Mouse (Mus musculus) hindbrain, embryonic 13.5 days (tissue): Measurements from ENCODE around the gene Acot4. TPM values are rescaled to one million over a fixed set of nuclear protein-coding genes. Genes with fewer than 3 reads are reported as not detected.
"Not testable (repeated sequence)": the region's sequence is repeated elsewhere in the genome, so short reads cannot be mapped to it uniquely, and the experiment has no call there.

Experiments used
- ATAC-seq: fragments of 200-750 bp; cut with Nextera tagmentation; 2 replicates; pipeline ENCODE4 v1.8.0; 2017; ENCODE audit warnings: moderate TSS enrichment; ENCODE audit not compliant: low FRiP score
- H3K27ac ChIP-seq: fragments of 300-500 bp; sonication (generic); 2 replicates; pipeline ENCODE4 v1.5.1; 2015; ENCODE audit warnings: inconsistent platforms, mild to moderate bottlenecking, moderate library complexity
- H3K27me3 ChIP-seq: fragments of 300-500 bp; sonication (generic); 2 replicates; pipeline ENCODE4 v1.6.1; 2015; ENCODE audit warnings: mild to moderate bottlenecking, inconsistent platforms
- H3K36me3 ChIP-seq: fragments of 300-500 bp; sonication (generic); 2 replicates; pipeline ENCODE4 v1.6.1; 2015; ENCODE audit warnings: mild to moderate bottlenecking, inconsistent platforms
- H3K4me1 ChIP-seq: fragments of 300-500 bp; sonication (generic); replicated peaks from 2 replicates; pipeline ENCODE4 v1.6.1; 2015; ENCODE audit warnings: inconsistent platforms
- H3K4me2 ChIP-seq: fragments of 300-500 bp; sonication (generic); 2 replicates; pipeline ENCODE4 v1.6.1; 2015; ENCODE audit warnings: inconsistent platforms, mild to moderate bottlenecking, moderate library complexity
- H3K4me3 ChIP-seq: fragments of 300-500 bp; sonication (generic); 2 replicates; pipeline ENCODE4 v1.5.1; 2015; ENCODE audit warnings: mild to moderate bottlenecking, inconsistent platforms
- H3K9ac ChIP-seq: fragments of 300-500 bp; sonication (generic); 2 replicates; pipeline ENCODE4 v1.6.1; 2015; ENCODE audit warnings: mild to moderate bottlenecking, inconsistent platforms
- H3K9me3 ChIP-seq: fragments of 300-500 bp; sonication (generic); 2 replicates; pipeline ENCODE4 v1.6.1; 2016; ENCODE audit warnings: inconsistent platforms
- whole genome bisulfite sequencing: fragments of 180-500 bp; shearing (Covaris S2); methylation state at CpG from one replicate; pipeline ENCODE4 v1.1.7; 2015; 5-methylcytosine and 5-hydroxymethylcytosine counted together
- polyA plus RNA-seq: library from polyadenylated mRNA; unstranded; fragments of >200 nt; fragmentation: Nextera tagmentation; extraction: Ambion mirVana; gene quantifications from 2 replicates; pipeline ENCODE4 v1.2.1, GENCODE M21; 2015

Gene Acot4
- polyA plus RNA-seq, 1 experiment from 2014 or later, result 0.09 TPM

DNA sequence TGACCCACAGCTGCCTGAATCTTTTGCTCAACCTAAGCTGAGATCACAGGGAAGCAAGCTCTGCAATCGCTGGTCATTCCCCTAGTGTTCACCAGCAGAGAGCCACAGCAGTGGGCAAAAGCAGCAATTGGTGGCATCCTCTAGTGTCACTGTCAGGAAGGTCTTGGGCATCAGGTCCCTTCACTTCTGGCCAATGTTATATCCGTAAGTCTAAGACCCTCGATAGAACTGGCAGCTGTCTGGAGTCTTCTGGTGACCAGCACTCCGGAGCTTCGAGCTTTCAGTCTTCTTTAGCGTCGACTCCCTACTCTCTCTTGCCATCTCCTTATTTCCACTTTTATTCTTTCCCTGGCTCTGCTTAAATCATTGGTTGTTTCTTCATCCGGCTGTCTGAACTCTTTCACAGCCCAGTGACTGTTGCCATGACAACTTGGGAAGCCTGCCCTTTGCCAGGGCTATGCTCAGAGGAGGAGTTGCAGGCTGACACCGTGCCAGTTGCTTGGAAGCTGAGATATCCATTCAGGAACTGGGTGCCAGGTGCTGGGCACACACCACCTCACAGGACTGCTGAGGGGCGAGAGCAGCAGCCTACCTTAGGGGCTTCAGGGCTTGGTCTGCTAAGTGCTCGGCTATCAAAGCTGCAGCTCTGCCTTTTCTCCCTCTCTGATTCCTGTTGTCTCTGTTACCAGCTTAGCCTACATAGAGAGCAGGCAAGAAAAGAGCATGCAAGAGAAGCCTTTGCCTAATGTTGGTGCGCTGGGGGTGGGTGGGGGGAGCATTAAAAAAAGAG is 26.7 kb upstream of the Acot4 start:
- H3K27me3 ChIP-seq, result no peaks in the 10 kb centered on the region
- H3K4me2 ChIP-seq, result peak overlapping the region; percentile 59
- WGBS, result 20% methylated on average over 12 of the region's 12 CpGs
- peak overlapping the region; percentile 48 for H3K4me3 ChIP-seq
- H3K9ac ChIP-seq, result peak overlapping the region; percentile 68
- peak; percentile 73 for ATAC-seq
- no peaks in the 10 kb centered on the region for H3K36me3 ChIP-seq
- peaks cover 41% of the 10 kb centered on the region for H3K4me1 ChIP-seq
- peak overlapping the region; percentile 79 for H3K27ac ChIP-seq
- no peaks in the 10 kb centered on the region for H3K9me3 ChIP-seq

DNA sequence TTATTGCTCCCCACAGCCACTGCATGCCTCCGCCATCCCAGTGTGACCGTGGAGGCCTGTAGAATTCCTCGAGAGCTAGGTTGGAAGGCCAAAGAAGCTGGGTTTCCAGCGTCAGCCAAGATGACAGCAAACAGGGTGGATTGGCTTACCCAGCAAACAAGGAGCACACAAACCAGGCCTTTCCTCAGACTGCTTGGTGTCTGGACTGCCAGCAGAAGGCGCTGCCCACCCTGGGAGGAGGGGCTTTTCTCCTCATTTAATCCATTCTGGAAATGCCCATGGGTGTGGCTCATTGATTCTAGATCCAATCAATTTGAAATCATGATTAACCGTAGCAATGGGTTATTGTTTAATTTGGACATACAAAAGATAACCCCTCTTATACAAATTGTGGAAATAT is 25.0 kb upstream of the Acot4 start:
- no peaks in the 10 kb centered on the region for H3K27me3 ChIP-seq
- H3K9me3 ChIP-seq, result no peaks in the 10 kb centered on the region
- WGBS, result 68% methylated on average over 6 of the region's 6 CpGs
- H3K4me2 ChIP-seq, result peak overlapping the region; percentile 59
- H3K36me3 ChIP-seq, result no peaks in the 10 kb centered on the region
- H3K4me3 ChIP-seq, result no peak overlapping the region
- no peak for ATAC-seq
- H3K9ac ChIP-seq, result no peak overlapping the region
- H3K27ac ChIP-seq, result no peak overlapping the region
- H3K4me1 ChIP-seq, result peaks cover 41% of the 10 kb centered on the region

DNA sequence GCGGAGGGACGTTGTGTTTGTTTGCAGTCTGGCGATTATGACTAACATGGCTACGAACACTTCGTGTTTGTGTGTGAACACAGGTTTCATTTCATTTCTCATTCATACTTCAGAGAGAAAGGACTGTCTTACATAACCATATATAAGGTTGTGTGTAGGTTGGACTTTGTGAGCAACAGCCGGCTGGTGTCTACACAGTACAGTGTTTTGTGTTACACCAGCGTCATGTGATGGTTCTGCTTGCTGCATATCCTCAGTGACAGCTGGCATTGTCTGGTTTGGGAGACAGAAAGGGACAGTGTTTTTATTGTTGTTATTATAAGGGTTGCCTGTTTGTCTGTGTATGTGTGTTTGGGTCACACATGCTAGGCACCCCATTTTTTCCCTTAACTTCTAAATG is 24.5 kb upstream of the Acot4 start:
- Histone ChIP-seq H3K4me1 (peaks cover 36% of the 10 kb centered on the region), H3K9ac (no peak overlapping the region), H3K27ac (no peak overlapping the region), H3K36me3 (no peaks in the 10 kb centered on the region), H3K4me3 (no peak overlapping the region), H3K27me3 (no peaks in the 10 kb centered on the region), H3K9me3 (no peaks in the 10 kb centered on the region), H3K4me2 (no peak overlapping the region)
- WGBS, result 92% methylated on average over 7 of the region's 7 CpGs
- ATAC-seq, result no peak

- ATAC-seq, H3K9ac ChIP-seq, H3K27me3 ChIP-seq, H3K4me2 ChIP-seq, H3K36me3 ChIP-seq, H3K27ac ChIP-seq, H3K9me3 ChIP-seq, H3K4me3 ChIP-seq, H3K4me1 ChIP-seq: not testable (repeated sequence)
- WGBS, result 57% methylated on average over 7 of the region's 7 CpGs
These were observed 17.7 kb upstream of the Acot4 start for GRCm38 (mm10) chr12:84020528-84020927.

GRCm38 (mm10) chr12:84022266-84022665 is 15.9 kb upstream of the Acot4 start:
- not testable (repeated sequence) for H3K4me1 ChIP-seq, H3K4me2 ChIP-seq, H3K9me3 ChIP-seq, H3K4me3 ChIP-seq, H3K36me3 ChIP-seq, H3K27ac ChIP-seq, ATAC-seq, H3K9ac ChIP-seq, H3K27me3 ChIP-seq
- WGBS, result 90% methylated on average over 4 of the region's 4 CpGs

- no peaks in the 10 kb centered on the region for H3K4me1 ChIP-seq
- WGBS, result 84% methylated on average over 9 of the region's 9 CpGs
These were observed 15.0 kb upstream of the Acot4 start for GRCm38 (mm10) chr12:84023052-84023745.

DNA sequence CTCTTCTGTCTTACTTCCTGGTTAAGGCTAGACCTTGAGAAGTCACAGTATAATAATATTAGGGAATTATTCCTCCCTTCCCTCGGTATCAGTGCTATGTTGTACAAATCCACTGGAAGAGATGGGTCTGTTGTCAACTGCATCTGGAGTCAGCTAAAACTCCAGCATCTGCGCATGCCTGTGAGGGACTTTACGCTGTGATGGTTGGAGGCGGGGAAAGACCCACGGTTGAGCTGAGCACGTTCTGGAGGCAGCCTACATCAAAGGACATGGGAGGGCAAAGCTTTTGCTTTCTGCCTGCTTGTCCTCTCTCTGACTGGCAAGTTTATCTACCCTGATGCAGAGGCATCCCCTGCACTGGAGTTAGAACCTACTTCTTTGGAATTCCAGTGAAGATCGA is 12.3 kb upstream of the Acot4 start:
- no peak for ATAC-seq
- Histone ChIP-seq H3K27ac (no peak overlapping the region), H3K4me2 (no peak overlapping the region), H3K36me3 (no peaks in the 10 kb centered on the region), H3K4me3 (no peak overlapping the region), H3K27me3 (no peaks in the 10 kb centered on the region), H3K4me1 (no peaks in the 10 kb centered on the region), H3K9ac (no peak overlapping the region), H3K9me3 (no peaks in the 10 kb centered on the region)
- WGBS, result 90% methylated on average over 7 of the region's 7 CpGs

More at GRCm38 (mm10) chr12:84023052-84023745, 15.0 kb upstream of the Acot4 start:
- no peaks in the 10 kb centered on the region for H3K9me3 ChIP-seq
- no peak overlapping the region for H3K4me2 ChIP-seq
- H3K9ac ChIP-seq, result no peak overlapping the region
- no peaks in the 10 kb centered on the region for H3K36me3 ChIP-seq
- no peak overlapping the region for H3K27ac ChIP-seq
- H3K27me3 ChIP-seq, result no peaks in the 10 kb centered on the region
- ATAC-seq, result no peak
- no peak overlapping the region for H3K4me3 ChIP-seq

- H3K36me3 ChIP-seq, H3K4me1 ChIP-seq, H3K4me3 ChIP-seq, H3K4me2 ChIP-seq, H3K9ac ChIP-seq, H3K9me3 ChIP-seq, ATAC-seq, H3K27ac ChIP-seq, H3K27me3 ChIP-seq: not testable (repeated sequence)
- WGBS, result 36% methylated on average over 3 of the region's 3 CpGs
These were observed 9.9 kb upstream of the Acot4 start for GRCm38 (mm10) chr12:84028328-84028727.

DNA sequence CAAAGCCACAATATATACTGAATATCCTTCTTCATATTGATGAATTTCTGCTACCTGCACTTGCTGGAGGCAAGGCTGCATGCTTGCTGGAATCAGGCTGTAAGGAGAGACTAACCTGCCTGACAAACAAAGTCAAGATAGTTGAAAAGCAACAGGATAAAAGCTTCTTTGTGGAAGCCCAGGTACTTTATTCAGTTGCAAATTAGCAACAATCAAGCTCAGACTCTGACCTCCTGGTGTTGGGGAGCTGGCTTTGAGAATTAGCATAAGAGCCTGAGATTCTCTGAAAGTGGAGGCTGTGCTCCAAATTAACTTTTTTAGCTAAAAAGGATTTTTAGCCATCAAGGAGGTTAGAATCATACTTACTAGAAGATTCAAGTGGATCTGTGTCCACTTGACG is 9.1 kb upstream of the Acot4 start:
- ATAC-seq, H3K4me3 ChIP-seq, H3K9ac ChIP-seq, H3K9me3 ChIP-seq, H3K27ac ChIP-seq, H3K36me3 ChIP-seq, H3K4me2 ChIP-seq, H3K4me1 ChIP-seq, H3K27me3 ChIP-seq: not testable (repeated sequence)
- WGBS, result 92% methylated on average over 1 of the region's 1 CpGs

DNA sequence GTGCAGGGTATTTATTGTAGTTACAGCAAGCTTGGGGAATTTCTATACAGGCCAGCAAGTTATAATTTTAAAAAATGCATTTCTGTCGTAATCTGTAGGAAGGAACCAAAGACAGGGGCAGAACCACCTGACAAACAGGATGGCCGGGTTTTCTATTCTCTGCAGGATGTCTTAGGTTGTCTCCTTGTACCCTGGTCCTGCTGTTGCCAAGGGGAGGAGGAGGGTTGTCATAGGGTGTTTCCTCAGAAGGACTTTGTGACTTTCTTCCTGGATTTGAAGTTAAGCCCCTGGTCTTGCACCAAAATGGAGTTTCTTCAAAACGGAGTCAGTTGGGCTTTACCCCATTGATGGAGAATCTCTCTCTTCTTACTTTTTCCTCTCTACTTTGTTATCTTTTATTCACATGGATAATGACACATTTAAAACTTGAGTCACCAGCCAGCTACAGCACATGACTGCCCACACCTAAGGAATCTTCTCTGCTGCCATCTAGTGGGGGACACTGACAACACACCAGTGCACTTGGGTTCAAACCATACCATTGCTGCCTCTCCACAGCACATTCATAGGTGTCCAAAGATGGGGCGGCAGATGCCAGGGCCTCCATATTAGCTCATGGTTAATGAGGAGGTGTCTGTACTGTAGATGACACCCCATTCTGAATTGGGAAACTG is 7.4 kb upstream of the Acot4 start:
- 73% methylated on average over 4 of the region's 4 CpGs for WGBS
- Histone ChIP-seq H3K4me3 (no peak overlapping the region), H3K27me3 (no peaks in the 10 kb centered on the region), H3K36me3 (no peaks in the 10 kb centered on the region), H3K9ac (no peak overlapping the region), H3K4me1 (no peaks in the 10 kb centered on the region), H3K4me2 (no peak overlapping the region), H3K9me3 (no peaks in the 10 kb centered on the region), H3K27ac (no peak overlapping the region)
- 0 out of 2 replicates have a peak, but pooled peaks have one; percentile 43 for ATAC-seq

GRCm38 (mm10) chr12:84032854-84033253 is 5.3 kb upstream of the Acot4 start:
- Histone ChIP-seq H3K36me3 (no peaks in the 10 kb centered on the region), H3K4me2 (no peak overlapping the region), H3K9me3 (no peaks in the 10 kb centered on the region), H3K27ac (no peak overlapping the region), H3K4me3 (no peak overlapping the region), H3K9ac (no peak overlapping the region), H3K27me3 (0 out of 2 replicates have a peak, but pooled peaks cover 6% of the 10 kb centered on the region), H3K4me1 (no peaks in the 10 kb centered on the region)
- 92% methylated on average over 4 of the region's 4 CpGs for WGBS
- ATAC-seq, result no peak

DNA sequence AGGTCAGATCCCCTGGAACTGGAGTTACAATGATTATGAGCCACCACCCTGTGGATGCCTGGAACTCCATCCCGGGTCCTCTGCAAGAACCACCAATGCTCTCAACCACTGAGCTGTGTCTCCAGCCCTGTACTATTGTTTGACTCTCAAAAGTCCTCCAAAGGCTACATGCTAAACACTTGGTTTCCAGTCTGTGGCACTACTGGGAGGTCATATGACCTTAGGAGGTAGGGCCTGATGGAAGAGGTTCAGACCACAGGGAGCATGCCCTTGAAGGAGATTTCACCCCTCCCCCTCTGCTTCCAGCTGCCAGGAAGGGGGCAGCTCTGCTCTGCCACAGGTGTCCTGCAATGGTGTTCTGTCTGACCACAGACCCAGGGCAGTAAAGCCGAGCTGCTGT is 4.9 kb upstream of the Acot4 start:
- H3K27me3 ChIP-seq, ATAC-seq, H3K4me2 ChIP-seq, H3K4me3 ChIP-seq, H3K27ac ChIP-seq, H3K9ac ChIP-seq, H3K36me3 ChIP-seq, H3K4me1 ChIP-seq, H3K9me3 ChIP-seq: not testable (repeated sequence)
- WGBS, result 81% methylated on average over 2 of the region's 2 CpGs
